Mouse (Mus musculus) MEL (cell line): ENCODE results near the gene Gstz1. TPM values are rescaled to one million over a fixed set of nuclear protein-coding genes. Genes with fewer than 3 reads are reported as not detected.

Experiments used
- DNase-seq: peaks from one replicate; pipeline ENCODE4 v3.0.0; 2011; ENCODE audit warnings: low read depth, low spot score
- H3K27ac ChIP-seq: 2 replicates; pipeline ENCODE4 v1.5.1; 2012; ENCODE audit warnings: low read depth, mild to moderate bottlenecking, control low read depth, low read length, moderate library complexity; ENCODE audit not compliant: control insufficient read depth
- H3K27me3 ChIP-seq, 2 experiments: fragments of 150-350 bp in 1 of 2; sonication (generic) in 1 of 2; 2 replicates each; pipeline ENCODE4 v1.6.1; 2012; ENCODE audit warnings: low read length in 2 of 2, mild to moderate bottlenecking in 2 of 2, improper control_type of control experiment in 1 of 2, moderate library complexity in 1 of 2; ENCODE audit not compliant: insufficient read depth in 2 of 2, control insufficient read depth in 1 of 2
- H3K36me3 ChIP-seq, 2 experiments: 2 replicates each; pipeline ENCODE4 v1.6.1; 2012 to 2014; ENCODE audit warnings: low read length in 2 of 2, improper control_type of control experiment in 1 of 2, inconsistent platforms in 1 of 2, mild to moderate bottlenecking in 1 of 2; ENCODE audit not compliant: insufficient read depth in 2 of 2, control insufficient read depth in 1 of 2
- H3K4me1 ChIP-seq, 2 experiments: fragments of 150-350 bp in 1 of 2; sonication (generic) in 1 of 2; 2 replicates each; pipeline ENCODE4 v1.6.1; 2012; ENCODE audit warnings: low read length in 2 of 2, improper control_type of control experiment in 1 of 2, mild to moderate bottlenecking in 1 of 2; ENCODE audit not compliant: insufficient read depth in 2 of 2, control insufficient read depth in 1 of 2
- H3K4me3 ChIP-seq, 2 experiments: fragments of 150-350 bp in 1 of 2; sonication (generic) in 1 of 2; 2 replicates each; pipeline ENCODE4 v1.5.1; 2012; ENCODE audit warnings: low read depth in 2 of 2, low read length in 2 of 2, mild to moderate bottlenecking in 2 of 2, moderate library complexity in 2 of 2, control low read depth in 1 of 2, improper control_type of control experiment in 1 of 2; ENCODE audit not compliant: control insufficient read depth in 1 of 2, insufficient read depth in 1 of 2
- H3K79me2 ChIP-seq: 2 replicates; pipeline ENCODE4 v1.6.1; 2012; ENCODE audit warnings: mild to moderate bottlenecking, low read length, moderate library complexity; ENCODE audit not compliant: control insufficient read depth, poor library complexity, insufficient read depth
- H3K9ac ChIP-seq: 2 replicates; pipeline ENCODE4 v1.6.1; 2012; ENCODE audit warnings: low read depth, mild to moderate bottlenecking, control low read depth, low read length, moderate library complexity; ENCODE audit not compliant: control insufficient read depth, poor library complexity, severe bottlenecking
- H3K9me3 ChIP-seq: fragments of 150-350 bp; sonication (generic); replicated peaks from 2 replicates; pipeline ENCODE4 v1.6.1; 2012; ENCODE audit warnings: mild to moderate bottlenecking, low read length, improper control_type of control experiment, moderate library complexity; ENCODE audit not compliant: insufficient read depth
- CHD1 ChIP-seq: IDR thresholded peaks from 2 replicates; pipeline ENCODE4 v1.6.1; 2012; ENCODE audit warnings: low read depth, mild to moderate bottlenecking, inconsistent platforms, low read length, improper control_type of control experiment
- CHD2 ChIP-seq: IDR thresholded peaks from 2 replicates; pipeline ENCODE4 v1.6.1; 2011; ENCODE audit warnings: low read length, improper control_type of control experiment
- CTCF ChIP-seq, 3 experiments: IDR thresholded peaks in 2 of 3; conservative IDR thresholded peaks in 1 of 3; 2 replicates each; pipeline ENCODE4 v1.5.1; 2011 to 2012; ENCODE audit warnings: low read length in 3 of 3, low read depth in 2 of 3, mild to moderate bottlenecking in 2 of 3, improper control_type of control experiment in 1 of 3, inconsistent platforms in 1 of 3, mixed read lengths in 1 of 3, moderate library complexity in 1 of 3; ENCODE audit not compliant: control insufficient read depth in 1 of 3, insufficient read depth in 1 of 3, poor library complexity in 1 of 3, severe bottlenecking in 1 of 3
- E2F4 ChIP-seq: IDR thresholded peaks from 2 replicates; pipeline ENCODE4 v1.6.1; 2011; ENCODE audit warnings: low read depth, low read length, improper control_type of control experiment, borderline replicate concordance
- ELF1 ChIP-seq: IDR thresholded peaks from 2 replicates; pipeline ENCODE4 v1.6.1; 2014; ENCODE audit warnings: low read depth, mild to moderate bottlenecking, inconsistent platforms, low read length, improper control_type of control experiment, moderate library complexity
- EP300 ChIP-seq, 2 experiments: IDR thresholded peaks; 2 replicates each; pipeline ENCODE4 v1.6.1; 2011; ENCODE audit warnings: improper control_type of control experiment in 2 of 2, low read length in 2 of 2, low read depth in 1 of 2, mild to moderate bottlenecking in 1 of 2
- ETS1 ChIP-seq: IDR thresholded peaks from 2 replicates; pipeline ENCODE4 v1.6.1; 2012; ENCODE audit warnings: low read depth, mild to moderate bottlenecking, inconsistent platforms, low read length, improper control_type of control experiment, moderate library complexity
- HCFC1 ChIP-seq: IDR thresholded peaks from 2 replicates; pipeline ENCODE4 v1.6.1; 2012; ENCODE audit warnings: low read depth, mild to moderate bottlenecking, inconsistent platforms, low read length, improper control_type of control experiment, moderate library complexity
- JUND ChIP-seq: IDR thresholded peaks from 2 replicates; pipeline ENCODE4 v1.6.1; 2011; ENCODE audit warnings: low read depth, mild to moderate bottlenecking, improper control_type of control experiment, low read length
- MAFK ChIP-seq: IDR thresholded peaks from 2 replicates; pipeline ENCODE4 v1.6.1; 2011; ENCODE audit warnings: low read depth, mild to moderate bottlenecking, low read length, improper control_type of control experiment, borderline replicate concordance
- MAX ChIP-seq: IDR thresholded peaks from 2 replicates; pipeline ENCODE4 v1.6.1; 2011; ENCODE audit warnings: low read length, improper control_type of control experiment
- MXI1 ChIP-seq: IDR thresholded peaks from 2 replicates; pipeline ENCODE4 v1.6.1; 2011; ENCODE audit warnings: mild to moderate bottlenecking, low read depth, low read length, improper control_type of control experiment
- NRF1 ChIP-seq: IDR thresholded peaks from 2 replicates; pipeline ENCODE4 v1.6.1; 2014; ENCODE audit warnings: low read depth, mild to moderate bottlenecking, inconsistent platforms, low read length, improper control_type of control experiment, moderate library complexity; ENCODE audit not compliant: poor library complexity, insufficient read depth, severe bottlenecking
- POLR2A ChIP-seq, 2 experiments: IDR thresholded peaks; 2 replicates each; pipeline ENCODE4 v1.6.1; 2011 to 2012; ENCODE audit warnings: low read length in 2 of 2, mild to moderate bottlenecking in 2 of 2, control low read depth in 1 of 2, improper control_type of control experiment in 1 of 2, low read depth in 1 of 2, moderate library complexity in 1 of 2; ENCODE audit not compliant: control insufficient read depth in 1 of 2, insufficient read depth in 1 of 2, poor library complexity in 1 of 2
- POLR2AphosphoS5 ChIP-seq: IDR thresholded peaks from 2 replicates; pipeline ENCODE4 v1.6.1; 2012; ENCODE audit warnings: low read depth, borderline replicate concordance, mild to moderate bottlenecking, inconsistent platforms, low read length, moderate library complexity, mixed read lengths
- RAD21 ChIP-seq: IDR thresholded peaks from 2 replicates; pipeline ENCODE4 v1.6.1; 2011; ENCODE audit warnings: mild to moderate bottlenecking, low read depth, low read length, improper control_type of control experiment
- RCOR1 ChIP-seq: IDR thresholded peaks from 2 replicates; pipeline ENCODE4 v1.6.1; 2012; ENCODE audit warnings: low read depth, mild to moderate bottlenecking, inconsistent platforms, low read length, improper control_type of control experiment
- SIN3A ChIP-seq: IDR thresholded peaks from 2 replicates; pipeline ENCODE4 v1.6.1; 2012; ENCODE audit warnings: low read length, improper control_type of control experiment, inconsistent platforms
- SMC3 ChIP-seq: IDR thresholded peaks from 2 replicates; pipeline ENCODE4 v1.6.1; 2011; ENCODE audit warnings: low read depth, low read length, improper control_type of control experiment
- TBP ChIP-seq: IDR thresholded peaks from 2 replicates; pipeline ENCODE4 v1.8.0; 2011; ENCODE audit warnings: low read depth, low read length, improper control_type of control experiment
- UBTF ChIP-seq: IDR thresholded peaks from 2 replicates; pipeline ENCODE4 v1.6.1; 2012; ENCODE audit warnings: low read depth, mild to moderate bottlenecking, inconsistent platforms, low read length, improper control_type of control experiment, moderate library complexity, borderline replicate concordance; ENCODE audit not compliant: insufficient read depth
- USF1 ChIP-seq: IDR thresholded peaks from 2 replicates; pipeline ENCODE4 v1.6.1; 2014; ENCODE audit warnings: low read depth, mild to moderate bottlenecking, inconsistent platforms, low read length, improper control_type of control experiment, moderate library complexity
- ZC3H11A ChIP-seq: IDR thresholded peaks from 2 replicates; pipeline ENCODE4 v1.6.1; 2012; ENCODE audit warnings: low read depth, mild to moderate bottlenecking, inconsistent platforms, low read length, improper control_type of control experiment
- ZKSCAN1 ChIP-seq: IDR thresholded peaks from 2 replicates; pipeline ENCODE4 v1.6.1; 2012; ENCODE audit warnings: low read depth, mild to moderate bottlenecking, inconsistent platforms, low read length, improper control_type of control experiment, moderate library complexity
- ZMIZ1 ChIP-seq: IDR thresholded peaks from 2 replicates; pipeline ENCODE4 v1.6.1; 2012; ENCODE audit warnings: low read depth, mild to moderate bottlenecking, inconsistent platforms, low read length, improper control_type of control experiment, moderate library complexity
- polyA plus RNA-seq, 2 experiments: library from polyadenylated mRNA; stranded (reverse) in 1 of 2; unstranded in 1 of 2; fragments of >175 nt in 1 of 2; fragments of >200 nt in 1 of 2; gene quantifications; 2 replicates each; pipeline versions ENCODE4 v1.2.1 to v1.2.4; 2012; ENCODE audit warnings: low replicate concordance in 2 of 2, low read depth in 1 of 2; ENCODE audit not compliant: insufficient read length in 2 of 2, insufficient read depth in 1 of 2, missing spikeins in 1 of 2
- total RNA-seq: library from RNA; depleted of rRNA; stranded (reverse); fragments of 300-350 nt; gene quantifications from 2 replicates; pipeline ENCODE4 v1.2.3, GENCODE M21; 2012

Gstz1 gene
- total and polyA plus RNA-seq, 3 experiments: 18.0 to 33.3 TPM; not detected in 1

DNA sequence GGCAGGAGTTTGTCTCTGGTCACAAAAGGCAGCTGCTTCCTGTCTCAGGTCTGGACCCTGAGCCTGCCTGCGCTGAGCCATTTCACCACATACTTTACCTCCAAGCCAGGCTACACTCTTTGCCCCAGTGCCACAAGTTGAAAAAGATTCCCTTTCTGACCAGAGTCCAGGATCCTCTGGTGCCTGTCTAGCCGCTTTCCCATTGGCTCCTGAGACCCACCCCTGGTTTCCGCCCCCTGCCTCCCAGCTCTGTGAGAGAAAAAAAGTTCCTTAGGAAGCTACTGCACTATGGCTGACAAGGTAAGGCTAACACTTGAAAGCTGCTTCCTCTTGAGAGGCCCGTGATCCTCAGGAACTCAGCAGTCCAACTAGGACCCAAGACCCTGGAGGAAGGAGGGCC lies 10.4 kb downstream of the Gstz1 start:
- H3K79me2 ChIP-seq: no peaks in the 10 kb centered on the region
- H3K27ac ChIP-seq: no peak overlapping the region
- no peaks in the 10 kb centered on the region for H3K9me3 ChIP-seq
- H3K4me1 ChIP-seq: peaks cover 16 to 18% of the 10 kb centered on the region in 2 experiments
- TF ChIP-seq MAX (no peak), RCOR1 (no peak), CHD2 (no peak), SIN3A (no peak), CHD1 (no peak), MAFK (no peak), HCFC1 (no peak), USF1 (no peak), POLR2AphosphoS5 (no peak), CTCF (IDR thresholded peaks at IDR 0.05 in 2 of 3, conservative IDR thresholded peaks at IDR 0.05 in 1 of 3; ENCODE audit: control insufficient read depth in 1 of 3, insufficient read depth in 1 of 3, low read depth in 2 of 3, low read length in 3 of 3, poor library complexity in 1 of 3, severe bottlenecking in 1 of 3) (no peak)
- H3K27me3 ChIP-seq: no peaks in the 10 kb centered on the region
- H3K4me3 ChIP-seq: no peak overlapping the region
- H3K36me3 ChIP-seq: peaks cover 0 to 21% of the 10 kb centered on the region in 2 experiments; a peak in 2 of 4 replicates
- H3K9ac ChIP-seq: no peak overlapping the region
- DNase-seq: no peak

DNA sequence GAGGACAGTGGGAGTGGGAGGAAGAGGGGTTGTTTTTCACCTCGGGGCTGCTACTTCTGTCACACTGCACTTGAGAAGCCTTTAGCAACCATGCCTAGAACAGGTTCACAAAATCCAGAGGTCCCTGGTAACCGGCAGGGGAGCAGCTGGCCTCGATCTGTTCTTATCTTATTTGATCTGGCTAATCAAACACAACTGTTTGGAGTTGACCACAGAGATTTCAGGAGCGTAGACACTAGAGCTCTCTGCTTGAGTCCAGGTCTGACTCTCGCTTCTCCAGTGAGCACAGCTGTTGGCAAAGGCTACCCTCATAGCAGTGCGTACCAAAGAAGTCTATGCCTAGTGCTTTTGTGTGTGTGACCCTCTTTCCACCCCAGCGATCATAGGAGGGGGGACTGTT lies 11.1 kb downstream of the Gstz1 start:
- no peak for TF ChIP-seq RCOR1
- TF ChIP-seq ZC3H11A: no peak
- no peak for TF ChIP-seq UBTF
- no peak for TF ChIP-seq POLR2AphosphoS5
- TF ChIP-seq MXI1: no peak
- TF ChIP-seq EP300 (IDR thresholded peaks at IDR 0.05; ENCODE audit: low read depth in 1 of 2, low read length in 2 of 2): no peak
- no peak for TF ChIP-seq USF1
- TF ChIP-seq RAD21: no peak
- TF ChIP-seq ZMIZ1: no peak
- TF ChIP-seq ETS1: no peak
- no peak for TF ChIP-seq POLR2A (IDR thresholded peaks at IDR 0.05; ENCODE audit: control insufficient read depth in 1 of 2, insufficient read depth in 1 of 2, low read depth in 1 of 2, low read length in 2 of 2, poor library complexity in 1 of 2)
- TF ChIP-seq TBP: no peak
- TF ChIP-seq NRF1: no peak
- no peak for TF ChIP-seq CHD2
- TF ChIP-seq ZKSCAN1: no peak
- TF ChIP-seq SMC3: no peak
- TF ChIP-seq E2F4: no peak
- TF ChIP-seq ELF1: no peak
- no peak for TF ChIP-seq JUND
- no peaks in the 10 kb centered on the region for H3K9me3 ChIP-seq
- H3K27ac ChIP-seq: no peak overlapping the region
- no peaks in the 10 kb centered on the region for H3K79me2 ChIP-seq
- no peak overlapping the region for H3K4me3 ChIP-seq
- H3K4me1 ChIP-seq: peaks cover 23 to 25% of the 10 kb centered on the region in 2 experiments
- no peak overlapping the region for H3K9ac ChIP-seq
- no peak for DNase-seq
- H3K36me3 ChIP-seq: peaks cover 0 to 28% of the 10 kb centered on the region in 2 experiments; a peak in 2 of 4 replicates
- no peaks in the 10 kb centered on the region for H3K27me3 ChIP-seq
